ENCODE assay signal across 8 mouse cellular contexts in genomic region chr1:191909316-191909715, GRCm38 (mm10). TPM values are rescaled to one million over a fixed set of nuclear protein-coding genes. Genes with fewer than 3 reads are reported as not detected.
A peak's percentile ranks its signal among the peaks of the same experiment; 100 is the strongest.
DNase-seq lines count a peak whose midpoint lies in the region; ATAC-seq and TF ChIP-seq lines count a peak whose summit lies in the region.
"Had no signal": no experiment of that assay in that cellular context is flagged by ENCODE, and none has a peak within 500 bp of the region (broad histone marks: within the 10 kb centered on the region; RNA-seq: fewer than 3 reads in every experiment).

No protein-coding gene starts in this region.

- no peak overlapping the region for H3K9ac ChIP-seq in embryonic facial prominence, embryonic 14.5 days (ENCODE audit: low read depth, low read length)
- no peak overlapping the region for H3K9ac ChIP-seq in hindbrain, postnatal 0 days (replicated peaks; ENCODE audit: low read length)
- H3K9ac ChIP-seq in neural tube, embryonic 12.5 days: no peak overlapping the region

- 92% methylated on average over 14 of the region's 14 CpGs for WGBS in embryonic facial prominence, embryonic 14.5 days
- WGBS in hindbrain, postnatal 0 days: 92% methylated on average over 14 of the region's 14 CpGs
- WGBS in neural tube, embryonic 12.5 days: 94% methylated on average over 14 of the region's 14 CpGs

- DNase-seq in layer of hippocampus, adult 2 months (ENCODE audit: low spot score in 2 of 2): no peak
- no peak for DNase-seq in layer of hippocampus, adult 9-10 months (ENCODE audit: low spot score)
- no peak for DNase-seq in embryonic facial prominence, embryonic 14.5 days (ENCODE audit: low spot score)
- no peak for DNase-seq in hindbrain, postnatal 0 days (ENCODE audit: low spot score)
- no peak for DNase-seq in urinary bladder, postnatal 14 days (ENCODE audit: low spot score)
- DNase-seq in retina, embryonic 14.5 days (ENCODE audit: low spot score): no peak
- DNase-seq: kidney, adult 11 months had no signal

- H3K9me3 ChIP-seq in embryonic facial prominence, embryonic 14.5 days (ENCODE audit: control insufficient read depth, low read length): no peaks in the 10 kb centered on the region
- no peaks in the 10 kb centered on the region for H3K9me3 ChIP-seq in hindbrain, postnatal 0 days (ENCODE audit: low read length)
- H3K9me3 ChIP-seq in neural tube, embryonic 12.5 days: no peaks in the 10 kb centered on the region

- peaks cover 30% of the 10 kb centered on the region for H3K4me1 ChIP-seq in embryonic facial prominence, embryonic 14.5 days (ENCODE audit: control insufficient read depth, insufficient read depth, low read length)
- peaks cover 16% of the 10 kb centered on the region for H3K4me1 ChIP-seq in hindbrain, postnatal 0 days (ENCODE audit: insufficient read depth, low read length)
- H3K4me1 ChIP-seq in neural tube, embryonic 12.5 days: peaks cover 32% of the 10 kb centered on the region

- H3K27ac ChIP-seq in layer of hippocampus, adult 2 months: no peak overlapping the region
- H3K27ac ChIP-seq in embryonic facial prominence, embryonic 14.5 days (replicated peaks; ENCODE audit: low read depth, low read length): no peak overlapping the region
- H3K27ac ChIP-seq in hindbrain, postnatal 0 days: no peak overlapping the region
- no peak overlapping the region for H3K27ac ChIP-seq in neural tube, embryonic 12.5 days

- 0 out of 2 replicates have a peak, but pooled peaks have one; percentile 14 for TF ChIP-seq CTCF in layer of hippocampus, adult 2 months (conservative IDR thresholded peaks at IDR 0.05)
- TF ChIP-seq CTCF in hindbrain, postnatal 0 days (IDR thresholded peaks at IDR 0.05; ENCODE audit: low read depth): no peak

- H3K4me3 ChIP-seq in layer of hippocampus, adult 2 months: peak overlapping the region; percentile 74
- no peak overlapping the region for H3K4me3 ChIP-seq in embryonic facial prominence, embryonic 14.5 days (ENCODE audit: low read depth, low read length)
- H3K4me3 ChIP-seq in hindbrain, postnatal 0 days (ENCODE audit: low read length): 0 out of 2 replicates have a peak overlapping the region, but pooled peaks have one; percentile 4
- 0 out of 2 replicates have a peak overlapping the region, but pooled peaks have one; percentile 5 for H3K4me3 ChIP-seq in neural tube, embryonic 12.5 days

- 0 out of 2 replicates have a peak overlapping the region, but pooled peaks have one; percentile 11 for H3K4me2 ChIP-seq in embryonic facial prominence, embryonic 14.5 days (ENCODE audit: low read depth, low read length)
- H3K4me2 ChIP-seq in hindbrain, postnatal 0 days (ENCODE audit: low read depth, low read length): peak overlapping the region; percentile 90
- H3K4me2 ChIP-seq in neural tube, embryonic 12.5 days (replicated peaks): peak overlapping the region; percentile 95

- peaks cover 26% of the 10 kb centered on the region for H3K36me3 ChIP-seq in embryonic facial prominence, embryonic 14.5 days (ENCODE audit: control insufficient read depth, insufficient read depth, low read length)
- peaks cover 7% of the 10 kb centered on the region; the same call in 1 of the 2 replicates for H3K36me3 ChIP-seq in hindbrain, postnatal 0 days (ENCODE audit: insufficient read depth, low read length)
- H3K36me3 ChIP-seq in neural tube, embryonic 12.5 days: peaks cover 12% of the 10 kb centered on the region

- no peaks in the 10 kb centered on the region for H3K27me3 ChIP-seq in embryonic facial prominence, embryonic 14.5 days (replicated peaks; ENCODE audit: control insufficient read depth, insufficient read depth, low read length)
- H3K27me3 ChIP-seq in hindbrain, postnatal 0 days (ENCODE audit: insufficient read depth, low read length): no peaks in the 10 kb centered on the region
- H3K27me3 ChIP-seq in neural tube, embryonic 12.5 days (replicated peaks): no peaks in the 10 kb centered on the region

- ATAC-seq in embryonic facial prominence, embryonic 14.5 days (ENCODE audit: low read depth): no peak
- no peak for ATAC-seq in hindbrain, postnatal 0 days
- ATAC-seq in neural tube, embryonic 12.5 days (ENCODE audit: low FRiP score, low read depth): no peak

RNA-seq across cellular contexts. Expression of gene Slc30a1, which starts 2.7 kb away (rescaled TPM):
- total RNA-seq in layer of hippocampus, adult 2 months (2021): 10 to 100 TPM; 35.5 to 37.1 TPM
- polyA plus RNA-seq in embryonic facial prominence, embryonic 14.5 days (2014; fragmentation: Nextera tagmentation; extraction: Ambion mirVana): 2.5 and 3.4 TPM in 2 replicates
- total RNA-seq in hindbrain, postnatal 0 days (2014; rRNA removed): 22.1 and 27.7 TPM in 2 replicates
- 5.1 TPM in 2 replicates for polyA plus RNA-seq in hindbrain, postnatal 0 days (2015; fragmentation: Nextera tagmentation; extraction: Ambion mirVana)
- polyA plus RNA-seq in neural tube, embryonic 12.5 days (2016; fragmentation: Nextera tagmentation; extraction: Ambion mirVana): 4.4 and 4.7 TPM in 2 replicates

Comparison
In these comparisons a context has a peak if more than half of its experiments do, and no peak if none do; other contexts are left out.
1. H3K4me2 ChIP-seq: peak in every context shown above with its lines; median percentile 95 in neural tube, embryonic 12.5 days; 90 in hindbrain, postnatal 0 days; 11 in embryonic facial prominence, embryonic 14.5 days.